15 mouse cellular contexts compared by ENCODE assay signal in genomic region chr8:101779966-101780365, GRCm38 (mm10).
DNase-seq lines count a peak whose midpoint lies in the region; ATAC-seq and TF ChIP-seq lines count a peak whose summit lies in the region.
"Had no signal": no experiment of that assay in that cellular context is flagged by ENCODE, and none has a peak within 500 bp of the region (broad histone marks: within the 10 kb centered on the region; RNA-seq: fewer than 3 reads in every experiment).

No protein-coding gene starts in this region.

- H3K36me3 ChIP-seq in embryonic facial prominence, embryonic 10.5 days (replicated peaks): no peaks in the 10 kb centered on the region
- H3K36me3 ChIP-seq in limb, embryonic 13.5 days: no peaks in the 10 kb centered on the region
- no peaks in the 10 kb centered on the region for H3K36me3 ChIP-seq in heart, embryonic 10.5 days
- H3K36me3 ChIP-seq: embryonic facial prominence, embryonic 12.5 days; liver, embryonic 12.5 days had no signal

- H3K9ac ChIP-seq in limb, embryonic 13.5 days: no peak overlapping the region
- H3K9ac ChIP-seq: embryonic facial prominence, embryonic 12.5 days; liver, embryonic 12.5 days had no signal

- no peak for TF ChIP-seq CTCF in left cerebral cortex, adult 2 months (IDR thresholded peaks at IDR 0.05)
- no peak for TF ChIP-seq CTCF in brain, embryonic 14.5 days (IDR thresholded peaks at IDR 0.05; ENCODE audit: borderline replicate concordance, extremely low read depth, insufficient read depth, insufficient read length)

- no peak overlapping the region for H3K4me3 ChIP-seq in left cerebral cortex, adult 2 months
- no peak overlapping the region for H3K4me3 ChIP-seq in embryonic facial prominence, embryonic 10.5 days
- no peak overlapping the region for H3K4me3 ChIP-seq in limb, embryonic 13.5 days
- H3K4me3 ChIP-seq in heart, embryonic 10.5 days: no peak overlapping the region
- H3K4me3 ChIP-seq: embryonic facial prominence, embryonic 12.5 days; liver, embryonic 12.5 days had no signal

- peak; percentile 72 for ATAC-seq in limb, embryonic 13.5 days (ENCODE audit: low FRiP score, low read depth)
- ATAC-seq: CD4-positive, CD25-positive, alpha-beta regulatory T cell, adult 4 months; liver, embryonic 12.5 days had no signal

- H3K4me1 ChIP-seq in embryonic facial prominence, embryonic 10.5 days: no peaks in the 10 kb centered on the region
- H3K4me1 ChIP-seq in limb, embryonic 13.5 days: no peaks in the 10 kb centered on the region
- H3K4me1 ChIP-seq in heart, embryonic 10.5 days: no peaks in the 10 kb centered on the region
- H3K4me1 ChIP-seq: embryonic facial prominence, embryonic 12.5 days; liver, embryonic 12.5 days had no signal

- DNase-seq in left cerebral cortex, adult 2 months (ENCODE audit: extremely low spot score in 1 of 2, low spot score in 2 of 2): no peak
- no peak for DNase-seq in left cerebral cortex, postnatal 10 days (ENCODE audit: extremely low spot score in 1 of 2, low spot score in 2 of 2)
- peak; percentile 67 for DNase-seq in brain, embryonic 14.5 days (ENCODE audit: low read depth)
- peak; percentile 8 for DNase-seq in embryonic facial prominence, embryonic 10.5 days (ENCODE audit: low spot score)
- no peak for DNase-seq in heart, embryonic 10.5 days (ENCODE audit: low spot score)
- no peak for DNase-seq in heart, adult 11 months
- DNase-seq: adrenal gland, postnatal 10 days; cerebellum, adult 9-10 months; gastrocnemius, postnatal 10 days; heart, postnatal 14 days; right cerebral cortex, postnatal 4 days had no signal

- H3K27ac ChIP-seq in left cerebral cortex, adult 2 months: peak overlapping the region; percentile 64
- no peak overlapping the region for H3K27ac ChIP-seq in embryonic facial prominence, embryonic 10.5 days (replicated peaks)
- H3K27ac ChIP-seq in limb, embryonic 13.5 days: no peak overlapping the region
- no peak overlapping the region for H3K27ac ChIP-seq in heart, embryonic 10.5 days
- H3K27ac ChIP-seq: embryonic facial prominence, embryonic 12.5 days; liver, embryonic 12.5 days had no signal

- intact Hi-C loops in left cerebral cortex, adult 2 months (cut with DNase I): no loop called here
- intact Hi-C loops in left cerebral cortex, postnatal 10 days (cut with DNase I): no loop called here

- H3K27me3 ChIP-seq in embryonic facial prominence, embryonic 10.5 days (replicated peaks; ENCODE audit: low read depth, poor library complexity, severe bottlenecking): no peaks in the 10 kb centered on the region
- no peaks in the 10 kb centered on the region for H3K27me3 ChIP-seq in limb, embryonic 13.5 days
- no peaks in the 10 kb centered on the region for H3K27me3 ChIP-seq in heart, embryonic 10.5 days (ENCODE audit: insufficient read depth, poor library complexity, severe bottlenecking)
- H3K27me3 ChIP-seq: embryonic facial prominence, embryonic 12.5 days; liver, embryonic 12.5 days had no signal

- H3K9me3 ChIP-seq in embryonic facial prominence, embryonic 10.5 days: no peaks in the 10 kb centered on the region
- no peaks in the 10 kb centered on the region for H3K9me3 ChIP-seq in limb, embryonic 13.5 days
- H3K9me3 ChIP-seq in heart, embryonic 10.5 days: no peaks in the 10 kb centered on the region
- H3K9me3 ChIP-seq: embryonic facial prominence, embryonic 12.5 days; liver, embryonic 12.5 days had no signal

- no peak overlapping the region for H3K4me2 ChIP-seq in limb, embryonic 13.5 days (replicated peaks)
- H3K4me2 ChIP-seq: embryonic facial prominence, embryonic 12.5 days; liver, embryonic 12.5 days had no signal

- TF ChIP-seq POLR2A in brain, embryonic 14.5 days (IDR thresholded peaks at IDR 0.05; ENCODE audit: borderline replicate concordance, extremely low read depth, insufficient read depth, insufficient read length, poor library complexity, severe bottlenecking): no peak

Comparison
In these comparisons a context has a peak if more than half of its experiments do, and no peak if none do; other contexts are left out.
1. DNase-seq: peak in brain, embryonic 14.5 days (single experiment) and embryonic facial prominence, embryonic 10.5 days (single experiment); none in left cerebral cortex, adult 2 months (0 of 2), left cerebral cortex, postnatal 10 days (0 of 2), heart, embryonic 10.5 days (single experiment) and heart, adult 11 months (single experiment).